Mouse (Mus musculus) embryonic fibroblast, embryonic 13.5 days (primary cell): ENCODE data around the gene Klk13. TPM values are rescaled to one million over a fixed set of nuclear protein-coding genes. Genes with fewer than 3 reads are reported as not detected.

ENCODE experiments used
- H3K27ac ChIP-seq: 2 replicates; pipeline ENCODE4 v1.5.1; 2012; ENCODE audit warnings: low read length, control low read depth, inconsistent platforms; ENCODE audit not compliant: insufficient read depth
- H3K4me1 ChIP-seq: 2 replicates; pipeline ENCODE4 v1.6.1; 2011; ENCODE audit warnings: low read length; ENCODE audit not compliant: control insufficient read depth, insufficient read depth
- H3K4me3 ChIP-seq: 2 replicates; pipeline ENCODE4 v1.5.1; 2011; ENCODE audit warnings: mild to moderate bottlenecking, control low read depth, low read length; ENCODE audit not compliant: insufficient read depth
- CTCF ChIP-seq: IDR thresholded peaks from 2 replicates; pipeline ENCODE4 v1.5.1; 2011; ENCODE audit warnings: mild to moderate bottlenecking, control low read depth, low read length, moderate library complexity, borderline replicate concordance; ENCODE audit not compliant: insufficient read depth
- POLR2A ChIP-seq: IDR thresholded peaks from 2 replicates; pipeline ENCODE4 v1.6.1; 2011; ENCODE audit warnings: low read depth, mild to moderate bottlenecking, control low read depth, low read length, moderate library complexity
- polyA plus RNA-seq: library from polyadenylated mRNA; stranded (reverse); fragments of >200 nt; gene quantifications from 2 replicates; pipeline ENCODE4 v1.2.4, GENCODE M21; 2011; ENCODE audit warnings: low read depth; ENCODE audit not compliant: missing spikeins, insufficient read length

Klk13 gene
- polyA plus RNA-seq, 1 experiment = not detected

- no peak for TF ChIP-seq CTCF
- TF ChIP-seq POLR2A = no peak
- H3K4me3 ChIP-seq = no peak overlapping the region
These were observed 58.3 kb downstream of the Klk13 start for GRCm38 (mm10) chr7:43770701-43771100.

GRCm38 (mm10) chr7:43771916-43772315, 59.5 kb downstream of the Klk13 start:
- no peak for TF ChIP-seq POLR2A
- TF ChIP-seq CTCF = no peak
- Histone ChIP-seq H3K27ac (no peak overlapping the region), H3K4me1 (no peaks in the 10 kb centered on the region), H3K4me3 (no peak overlapping the region)

More at GRCm38 (mm10) chr7:43770701-43771100, 58.3 kb downstream of the Klk13 start:
- no peaks in the 10 kb centered on the region for H3K4me1 ChIP-seq
- H3K27ac ChIP-seq = no peak overlapping the region

- no peak for TF ChIP-seq POLR2A
- TF ChIP-seq CTCF = no peak
These were observed 60.5 kb downstream of the Klk13 start for GRCm38 (mm10) chr7:43772901-43773300.

GRCm38 (mm10) chr7:43774364-43774763, 62.0 kb downstream of the Klk13 start, which contains the start of gene Klk11:
Klk11 (plus strand) TSS chr7:43774604.
- TF ChIP-seq POLR2A (no peak), CTCF (no peak)
- H3K4me1 ChIP-seq = no peaks in the 10 kb centered on the region
- H3K4me3 ChIP-seq = no peak within 1 kb of the TSS
- H3K27ac ChIP-seq = no peak within 1 kb of the TSS

More at GRCm38 (mm10) chr7:43772901-43773300, 60.5 kb downstream of the Klk13 start:
- no peak overlapping the region for H3K27ac ChIP-seq
- no peaks in the 10 kb centered on the region for H3K4me1 ChIP-seq
- no peak overlapping the region for H3K4me3 ChIP-seq

- Histone ChIP-seq H3K27ac (no peak overlapping the region), H3K4me1 (0 out of 2 replicates have a peak, but pooled peaks cover under 1% of the 10 kb centered on the region), H3K4me3 (no peak overlapping the region)
- no peak for TF ChIP-seq CTCF
- TF ChIP-seq POLR2A = no peak
These were observed 62.4 kb downstream of the Klk13 start for GRCm38 (mm10) chr7:43774802-43775201.

- peaks cover 7% of the 10 kb centered on the region for H3K4me1 ChIP-seq
- H3K4me3 ChIP-seq = no peak overlapping the region
- H3K27ac ChIP-seq = no peak overlapping the region
- no peak for TF ChIP-seq CTCF
- TF ChIP-seq POLR2A = no peak
These were observed 63.1 kb downstream of the Klk13 start for GRCm38 (mm10) chr7:43775311-43776057.

- peaks cover 8% of the 10 kb centered on the region for H3K4me1 ChIP-seq
- H3K27ac ChIP-seq = no peak overlapping the region
- H3K4me3 ChIP-seq = no peak overlapping the region
- no peak for TF ChIP-seq CTCF
These were observed 64.1 kb downstream of the Klk13 start for GRCm38 (mm10) chr7:43776506-43776905.

Other genes starting within 250 kb of the Klk13 start
- gene Vsig10l, start 249.4 kb upstream of the Klk13 start, polyA plus RNA-seq = 2.6 and 3.1 TPM in 2 replicates
- gene Iglon5, start 222.5 kb upstream of the Klk13 start, polyA plus RNA-seq = 19.4 and 23.7 TPM in 2 replicates
- not detected in 2 replicates for gene 4931406B18Rik, start 206.6 kb upstream of the Klk13 start, polyA plus RNA-seq
- gene Cd33, start 168.1 kb upstream of the Klk13 start, polyA plus RNA-seq = 0.72 TPM in 1 of 2 replicates, not detected in the other
- 2.8 and 4.1 TPM in 2 replicates for gene Zfp658, start 150.3 kb upstream of the Klk13 start, polyA plus RNA-seq
- gene Zfp719, start 133.0 kb upstream of the Klk13 start, polyA plus RNA-seq = 19.8 and 24.2 TPM in 2 replicates
- gene Zfp819, start 105.4 kb upstream of the Klk13 start, polyA plus RNA-seq = not detected in 2 replicates
- not detected in 2 replicates for gene Ceacam18, start 77.9 kb upstream of the Klk13 start, polyA plus RNA-seq
- gene Siglece, start 52.4 kb upstream of the Klk13 start, polyA plus RNA-seq = not detected in 2 replicates
- gene Ctu1, start 40.6 kb upstream of the Klk13 start, polyA plus RNA-seq = 6.5 and 6.6 TPM in 2 replicates
- gene Klk14, start 22.1 kb upstream of the Klk13 start, polyA plus RNA-seq = not detected in 2 replicates
- not detected in 2 replicates for gene Klk12, start 56.3 kb downstream of the Klk13 start, polyA plus RNA-seq
- gene Klk11, start 62.0 kb downstream of the Klk13 start, polyA plus RNA-seq = not detected in 2 replicates
- gene Klk10, start 68.5 kb downstream of the Klk13 start, polyA plus RNA-seq = 0.63 and 1.8 TPM in 2 replicates
- gene Klk9, start 79.3 kb downstream of the Klk13 start, polyA plus RNA-seq = not detected in 2 replicates
- gene Klk8, start 85.0 kb downstream of the Klk13 start, polyA plus RNA-seq = 6.2 and 12.8 TPM in 2 replicates
- gene Klk7, start 98.7 kb downstream of the Klk13 start, polyA plus RNA-seq = not detected in 2 replicates
- not detected in 2 replicates for gene Klk6, start 111.9 kb downstream of the Klk13 start, polyA plus RNA-seq
- gene Klk5, start 129.4 kb downstream of the Klk13 start, polyA plus RNA-seq = not detected in 2 replicates
- gene Klk4, start 168.6 kb downstream of the Klk13 start, polyA plus RNA-seq = not detected in 2 replicates
- not detected in 2 replicates for gene Klk15, start 221.2 kb downstream of the Klk13 start, polyA plus RNA-seq
- not detected in 2 replicates for gene Klk1b8, start 238.1 kb downstream of the Klk13 start, polyA plus RNA-seq